Mouse (Mus musculus) ES-CJ7 (cell line): Measurements from ENCODE around the gene Amy1.
"Not testable (repeated sequence)": the region's sequence is repeated elsewhere in the genome, so short reads cannot be mapped to it uniquely, and the experiment has no call there.

ENCODE experiments used
- DNase-seq: peaks from one replicate; pipeline ENCODE4 v3.0.0; 2011; ENCODE audit warnings: low read depth, low spot score

Gene Amy1

GRCm38 (mm10) chr3:113606599-113606998 lies at the start of gene Amy1:
Gene Amy1, minus strand, starts transcription at chr3:113606699.
- no peak for DNase-seq

GRCm38 (mm10) chr3:113654335-113654734 lies 47.8 kb upstream of the Amy1 start:
- DNase-seq, result peak; percentile 61

- DNase-seq, result peak; percentile 26
These were observed 44.9 kb upstream of the Amy1 start for GRCm38 (mm10) chr3:113651386-113651785.

DNA sequence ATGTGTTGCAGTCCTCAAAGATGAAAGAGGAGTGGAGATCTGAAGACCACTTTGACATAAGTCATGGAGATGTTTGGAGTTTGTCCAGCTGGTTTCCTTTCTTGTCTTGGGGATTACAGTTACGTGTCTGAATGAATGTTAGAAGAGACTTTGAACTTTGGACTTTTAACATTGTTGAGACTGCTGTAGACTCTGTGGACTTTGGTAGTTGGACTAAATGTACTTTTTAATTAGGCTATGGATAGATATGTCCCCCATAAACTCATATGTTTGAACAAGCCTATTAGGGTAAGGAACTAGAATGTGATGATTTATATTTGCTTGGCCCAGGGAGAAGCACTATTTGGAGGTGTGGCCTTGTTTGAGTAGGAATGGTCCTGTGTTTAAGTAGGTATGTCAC lies 33.0 kb upstream of the Amy1 start:
- no peak for DNase-seq

GRCm38 (mm10) chr3:113634220-113634619 lies 27.7 kb upstream of the Amy1 start:
- DNase-seq, result no peak

GRCm38 (mm10) chr3:113631611-113632010 lies 25.1 kb upstream of the Amy1 start:
- no peak for DNase-seq

- DNase-seq, result peak; percentile 60
These were observed 24.1 kb upstream of the Amy1 start for GRCm38 (mm10) chr3:113630564-113630963.

- DNase-seq, result peak; percentile 96
These were observed 23.3 kb upstream of the Amy1 start, which contains the start of gene Rnpc3 for GRCm38 (mm10) chr3:113629606-113630359. Gene Rnpc3, minus strand, starts transcription at chr3:113630149.

DNA sequence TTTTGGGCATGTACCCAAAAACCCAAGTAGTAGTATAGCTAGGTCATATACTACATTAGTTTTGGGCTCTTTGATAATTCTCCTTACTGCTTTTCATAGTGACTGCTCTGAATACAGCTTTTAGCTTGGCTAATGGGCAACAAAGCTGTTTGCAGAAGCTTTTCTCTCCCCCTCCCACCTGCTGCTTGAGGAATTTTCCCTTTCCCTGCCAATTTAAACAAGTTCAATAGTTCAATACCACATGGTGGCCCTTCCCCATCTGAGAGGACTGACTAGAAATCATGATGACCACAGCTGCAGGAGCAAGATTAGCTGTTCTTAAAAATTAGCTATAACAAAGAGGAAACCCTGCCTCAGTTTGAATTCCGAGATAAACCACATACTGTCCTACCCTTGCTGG lies 15.7 kb downstream of the Amy1 start:
- DNase-seq, result no peak

DNA sequence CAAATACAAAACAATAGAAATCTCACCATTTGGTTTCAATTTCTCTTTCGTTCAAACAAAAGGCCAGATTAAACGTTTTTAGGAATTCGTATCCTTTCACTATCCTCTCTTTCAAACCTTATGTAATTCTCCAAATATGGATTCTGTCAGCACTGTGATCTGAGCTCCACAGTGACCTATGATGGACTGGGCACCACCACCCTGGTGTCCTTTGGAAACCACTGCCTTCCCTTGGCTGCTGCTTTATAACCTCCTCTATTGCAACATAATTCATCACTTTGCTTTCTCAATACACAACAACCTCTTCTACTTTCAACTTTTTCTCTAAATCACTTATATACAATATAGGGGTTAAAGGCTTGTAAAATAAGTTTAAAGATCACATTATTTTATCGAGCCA lies 31.9 kb downstream of the Amy1 start:
- no peak for DNase-seq

DNA sequence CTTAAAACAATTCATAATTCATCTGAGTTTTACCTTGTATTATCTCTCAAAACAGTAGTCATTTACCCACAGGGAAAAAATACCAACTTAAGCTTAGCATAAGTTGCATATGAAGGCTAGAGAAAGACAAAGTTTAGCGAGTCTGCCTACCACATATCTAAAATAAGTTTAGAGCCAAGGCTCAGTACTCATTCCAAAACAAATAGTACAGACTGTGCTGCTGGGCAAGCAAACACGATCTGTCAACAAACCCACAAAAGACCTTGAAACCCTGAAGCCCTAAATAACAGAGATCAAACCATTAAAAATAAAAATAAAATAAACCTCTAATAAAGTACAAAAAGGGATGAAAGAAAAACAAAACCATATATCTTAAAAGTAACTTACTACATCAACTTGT lies 32.4 kb downstream of the Amy1 start:
- no peak for DNase-seq

DNA sequence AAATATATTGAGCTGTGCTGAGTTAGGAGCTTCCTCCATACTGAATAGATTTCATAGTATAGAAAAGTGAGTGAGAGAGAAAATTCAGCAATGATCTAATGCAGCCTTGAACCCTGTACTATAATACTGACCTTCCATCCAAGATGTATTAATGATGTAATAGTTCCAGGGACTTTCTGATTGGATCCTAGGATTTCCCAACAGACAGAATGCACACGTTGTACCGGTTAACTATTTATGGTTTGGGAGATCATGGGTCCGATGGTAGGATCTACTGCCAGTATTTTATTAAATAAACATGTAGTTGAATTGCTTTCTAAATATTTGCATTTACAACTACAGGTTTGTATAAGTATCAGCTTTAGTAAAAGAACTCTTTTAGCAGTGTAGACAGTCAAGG lies 34.3 kb downstream of the Amy1 start:
- no peak for DNase-seq

GRCm38 (mm10) chr3:113539692-113540091 lies 66.8 kb downstream of the Amy1 start:
- no peak for DNase-seq

GRCm38 (mm10) chr3:113532328-113532727 lies 74.2 kb downstream of the Amy1 start, which contains the start of gene Amy2a1:
Gene Amy2a1, minus strand, starts transcription at chr3:113532428.
- not testable (repeated sequence) for DNase-seq
